Mouse (Mus musculus): Measurements from ENCODE around the gene Cacna2d4. TPM values are rescaled to one million over a fixed set of nuclear protein-coding genes. Genes with fewer than 3 reads are reported as not detected.

Gene Cacna2d4
- polyA plus RNA-seq (2016; fragmentation: Nextera tagmentation; extraction: Ambion mirVana), result 0.04 TPM in 1 of 2 replicates, not detected in the other

GRCm38 (mm10) chr6:119236241-119236640 is at the start of gene Cacna2d4:
Gene Cacna2d4 (plus strand): TSS chr6:119236526.
- H3K4me1 ChIP-seq, result peaks cover 8% of the 10 kb centered on the region
- no peak within 1 kb of the TSS for H3K4me2 ChIP-seq (replicated peaks)
- no peak within 1 kb of the TSS for H3K27ac ChIP-seq
- H3K9ac ChIP-seq, result no peak within 1 kb of the TSS
- no peaks in the 10 kb centered on the region for H3K36me3 ChIP-seq
- ATAC-seq (ENCODE audit: low FRiP score), result no peak
- H3K4me3 ChIP-seq, result no peak within 1 kb of the TSS
- WGBS, result 55% methylated on average over 1 of the region's 1 CpGs
- no peaks in the 10 kb centered on the region for H3K27me3 ChIP-seq
- H3K9me3 ChIP-seq (replicated peaks), result no peaks in the 10 kb centered on the region

GRCm38 (mm10) chr6:119186658-119187057 is 49.7 kb upstream of the Cacna2d4 start:
- H3K4me1 ChIP-seq, result no peaks in the 10 kb centered on the region; the same call in 1 of the 2 replicates
- no peak overlapping the region for H3K4me2 ChIP-seq (replicated peaks)
- H3K9me3 ChIP-seq (replicated peaks), result no peaks in the 10 kb centered on the region
- no peak overlapping the region for H3K4me3 ChIP-seq
- no peaks in the 10 kb centered on the region for H3K27me3 ChIP-seq
- H3K9ac ChIP-seq, result no peak overlapping the region
- H3K36me3 ChIP-seq, result peaks cover 31% of the 10 kb centered on the region
- ATAC-seq (ENCODE audit: low FRiP score), result no peak
- H3K27ac ChIP-seq, result no peak overlapping the region
- 67% methylated on average over 8 of the region's 8 CpGs for WGBS

DNA sequence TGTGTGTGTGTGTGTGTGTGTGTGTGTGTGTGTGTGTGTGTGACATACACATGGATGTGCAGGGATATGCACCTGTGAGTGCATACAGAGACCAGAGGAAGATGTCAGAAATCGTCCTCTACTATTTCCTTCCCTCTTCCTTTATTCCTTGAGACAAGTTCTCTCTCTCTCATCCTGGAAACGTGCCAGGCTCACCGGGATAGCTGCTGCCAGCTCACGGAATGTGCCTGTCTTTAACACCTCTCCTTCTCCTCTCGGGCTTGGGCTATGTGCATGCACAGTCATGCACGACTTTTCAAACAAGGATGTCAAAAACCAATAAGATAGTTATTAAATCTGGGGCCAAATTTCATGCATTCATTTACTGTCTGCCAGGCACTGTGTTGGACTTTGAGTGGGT is 48.7 kb upstream of the Cacna2d4 start:
- Histone ChIP-seq H3K27me3 (no peaks in the 10 kb centered on the region), H3K9me3 (replicated peaks) (no peaks in the 10 kb centered on the region), H3K4me1 (no peaks in the 10 kb centered on the region), H3K4me2 (replicated peaks) (no peak overlapping the region), H3K36me3 (peaks cover 41% of the 10 kb centered on the region), H3K27ac (no peak overlapping the region), H3K9ac (no peak overlapping the region), H3K4me3 (no peak overlapping the region)
- ATAC-seq (ENCODE audit: low FRiP score), result no peak
- 81% methylated on average over 6 of the region's 6 CpGs for WGBS

DNA sequence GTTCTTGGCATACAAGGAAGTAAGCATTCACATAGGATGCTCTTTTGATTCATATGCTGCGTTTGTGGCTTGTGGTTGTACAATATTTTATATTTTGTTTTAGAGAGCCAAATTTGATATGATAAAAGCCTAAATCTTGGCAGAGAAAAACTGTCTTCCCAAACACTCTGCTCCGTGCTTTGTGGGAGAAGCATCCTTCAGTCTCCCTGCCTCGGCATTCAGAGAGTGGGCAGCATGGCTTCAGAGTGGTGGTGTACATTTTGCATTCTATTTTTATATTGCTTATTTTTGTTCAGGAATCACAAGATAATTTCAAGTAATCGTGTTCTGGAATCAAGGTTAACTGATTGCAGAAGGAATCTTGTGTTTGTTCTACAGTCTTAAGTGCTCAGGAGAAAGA is 44.8 kb upstream of the Cacna2d4 start:
- Histone ChIP-seq H3K36me3 (peaks cover 50% of the 10 kb centered on the region), H3K4me3 (no peak overlapping the region), H3K27ac (no peak overlapping the region), H3K4me2 (replicated peaks) (no peak overlapping the region), H3K4me1 (no peaks in the 10 kb centered on the region), H3K9ac (no peak overlapping the region), H3K9me3 (replicated peaks) (no peaks in the 10 kb centered on the region), H3K27me3 (no peaks in the 10 kb centered on the region)
- WGBS, result 94% methylated on average over 4 of the region's 4 CpGs
- ATAC-seq (ENCODE audit: low FRiP score), result no peak

- 84% methylated on average over 15 of the region's 15 CpGs for WGBS
- H3K27me3 ChIP-seq, result no peaks in the 10 kb centered on the region
- peaks cover 4% of the 10 kb centered on the region for H3K4me1 ChIP-seq
- H3K9ac ChIP-seq, result no peak overlapping the region
- H3K4me3 ChIP-seq, result no peak overlapping the region
- peaks cover 46% of the 10 kb centered on the region for H3K36me3 ChIP-seq
- H3K27ac ChIP-seq, result no peak overlapping the region
- H3K9me3 ChIP-seq (replicated peaks), result no peaks in the 10 kb centered on the region
- ATAC-seq (ENCODE audit: low FRiP score), result no peak
- H3K4me2 ChIP-seq (replicated peaks), result no peak overlapping the region
Measured at GRCm38 (mm10) chr6:119193571-119194154, 42.7 kb upstream of the Cacna2d4 start.

DNA sequence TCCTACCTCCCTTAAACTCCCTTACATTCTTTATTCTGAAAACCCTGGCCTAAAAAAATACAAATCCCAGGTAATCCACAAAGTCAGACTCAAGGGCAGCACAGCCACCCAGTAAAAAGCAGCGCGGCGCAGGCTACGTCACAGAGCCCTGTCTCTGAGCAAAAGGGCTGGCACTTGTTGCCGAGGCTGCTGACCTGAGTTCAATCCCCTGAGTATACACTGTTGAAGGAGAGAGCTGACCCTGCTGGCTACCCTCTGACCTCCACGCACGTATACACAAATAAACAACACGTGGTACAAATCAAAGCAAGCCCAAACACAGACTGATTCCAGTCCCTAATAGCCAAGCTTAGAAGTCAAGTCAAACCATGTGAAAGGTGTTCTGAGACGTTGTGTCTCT is 42.2 kb upstream of the Cacna2d4 start:
- no peak overlapping the region for H3K4me3 ChIP-seq
- no peaks in the 10 kb centered on the region for H3K27me3 ChIP-seq
- no peak overlapping the region for H3K27ac ChIP-seq
- no peak overlapping the region for H3K4me2 ChIP-seq (replicated peaks)
- H3K9ac ChIP-seq, result no peak overlapping the region
- no peaks in the 10 kb centered on the region for H3K9me3 ChIP-seq (replicated peaks)
- H3K4me1 ChIP-seq, result peaks cover 9% of the 10 kb centered on the region
- H3K36me3 ChIP-seq, result peaks cover 46% of the 10 kb centered on the region
- WGBS, result 76% methylated on average over 9 of the region's 9 CpGs
- no peak for ATAC-seq (ENCODE audit: low FRiP score)

- peaks cover 13% of the 10 kb centered on the region for H3K4me1 ChIP-seq
- WGBS, result 92% methylated on average over 7 of the region's 7 CpGs
- ATAC-seq (ENCODE audit: low FRiP score), result no peak
Measured at GRCm38 (mm10) chr6:119194601-119195000, 41.7 kb upstream of the Cacna2d4 start.

GRCm38 (mm10) chr6:119196382-119197305 is 39.7 kb upstream of the Cacna2d4 start, which contains the start of gene Cacna1c:
Gene Cacna1c (minus strand): TSS chr6:119196418.
- Histone ChIP-seq H3K4me2 (replicated peaks) (no peak within 1 kb of the TSS), H3K36me3 (peaks cover 29% of the 10 kb centered on the region), H3K9ac (no peak within 1 kb of the TSS), H3K4me3 (no peak within 1 kb of the TSS), H3K27ac (no peak within 1 kb of the TSS), H3K27me3 (no peaks in the 10 kb centered on the region), H3K4me1 (peaks cover 13% of the 10 kb centered on the region), H3K9me3 (replicated peaks) (no peaks in the 10 kb centered on the region)
- WGBS, result 82% methylated on average over 17 of the region's 17 CpGs
- ATAC-seq (ENCODE audit: low FRiP score), result no peak

More at GRCm38 (mm10) chr6:119194601-119195000, 41.7 kb upstream of the Cacna2d4 start:
- no peak overlapping the region for H3K4me3 ChIP-seq
- peaks cover 46% of the 10 kb centered on the region for H3K36me3 ChIP-seq
- H3K27me3 ChIP-seq, result no peaks in the 10 kb centered on the region
- no peak overlapping the region for H3K4me2 ChIP-seq (replicated peaks)
- no peak overlapping the region for H3K27ac ChIP-seq
- H3K9ac ChIP-seq, result no peak overlapping the region
- no peaks in the 10 kb centered on the region for H3K9me3 ChIP-seq (replicated peaks)

- ATAC-seq (ENCODE audit: low FRiP score), result peak; percentile 86
- H3K27me3 ChIP-seq, result no peaks in the 10 kb centered on the region
- peak overlapping the region; percentile 35 for H3K27ac ChIP-seq
- no peak overlapping the region for H3K4me3 ChIP-seq
- H3K4me2 ChIP-seq (replicated peaks), result no peak overlapping the region
- peaks cover 13% of the 10 kb centered on the region for H3K4me1 ChIP-seq
- peaks cover 19% of the 10 kb centered on the region for H3K36me3 ChIP-seq
- H3K9ac ChIP-seq, result no peak overlapping the region
- no peaks in the 10 kb centered on the region for H3K9me3 ChIP-seq (replicated peaks)
- WGBS, result 35% methylated on average over 15 of the region's 15 CpGs
Measured at GRCm38 (mm10) chr6:119198534-119199273, 37.6 kb upstream of the Cacna2d4 start.

DNA sequence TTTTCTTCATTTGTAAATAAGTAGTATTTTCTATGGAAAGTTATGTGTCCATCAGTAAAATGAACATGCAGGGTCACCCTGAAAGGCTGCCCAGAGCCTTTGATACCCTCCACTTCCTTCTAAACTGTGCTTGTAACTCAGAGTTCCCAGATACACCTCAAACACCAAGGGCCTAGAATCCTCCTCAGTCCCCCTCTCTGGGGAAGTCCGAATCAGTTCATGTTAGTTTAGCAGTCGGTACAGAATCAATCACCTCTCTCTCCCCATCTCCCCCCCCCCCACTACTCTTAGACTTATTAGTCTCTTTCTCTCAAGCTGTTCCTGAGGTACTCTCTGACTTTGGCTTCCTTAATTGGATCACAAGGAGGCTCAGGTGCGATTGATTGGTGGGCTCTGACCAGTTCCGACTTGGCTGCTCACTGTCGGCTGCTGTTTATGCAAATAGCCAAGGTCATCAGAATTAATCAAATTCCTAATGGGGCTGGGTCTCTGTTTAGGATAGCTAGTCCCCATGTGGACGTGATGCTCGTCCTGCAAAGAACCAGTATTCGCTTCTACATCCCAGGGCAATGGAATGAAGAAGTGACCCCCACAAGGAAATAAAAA is 36.9 kb upstream of the Cacna2d4 start:
- H3K4me3 ChIP-seq, result no peak overlapping the region
- H3K9me3 ChIP-seq (replicated peaks), result no peaks in the 10 kb centered on the region
- H3K4me1 ChIP-seq, result peaks cover 13% of the 10 kb centered on the region
- H3K36me3 ChIP-seq, result peaks cover 15% of the 10 kb centered on the region; the same call in 1 of the 2 replicates
- 27% methylated on average over 8 of the region's 8 CpGs for WGBS
- no peak overlapping the region for H3K4me2 ChIP-seq (replicated peaks)
- peak overlapping the region; percentile 35 for H3K27ac ChIP-seq
- H3K9ac ChIP-seq, result no peak overlapping the region
- ATAC-seq (ENCODE audit: low FRiP score), result peak; percentile 54
- no peaks in the 10 kb centered on the region for H3K27me3 ChIP-seq

DNA sequence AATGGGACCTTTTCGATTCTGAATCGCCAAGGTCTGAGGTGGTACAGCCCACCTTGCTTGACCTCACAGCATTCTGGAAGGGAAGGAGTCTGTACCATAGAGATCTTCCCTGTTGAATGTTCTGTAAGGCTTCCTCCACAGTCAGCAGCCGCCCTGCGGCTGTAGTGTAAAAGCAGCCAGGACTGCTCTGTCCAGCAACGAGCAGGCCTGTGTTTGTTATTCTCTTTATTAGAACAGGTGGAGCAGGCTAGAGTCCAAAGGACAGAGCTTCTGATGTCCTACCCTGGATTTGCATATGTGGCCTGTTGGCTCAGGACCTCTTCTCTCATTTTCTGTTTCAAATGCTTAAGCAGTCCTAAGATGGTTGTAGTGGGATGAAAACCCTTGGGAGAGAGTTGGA is 36.0 kb upstream of the Cacna2d4 start:
- no peak for ATAC-seq (ENCODE audit: low FRiP score)
- peaks cover 15% of the 10 kb centered on the region for H3K4me1 ChIP-seq
- 71% methylated on average over 5 of the region's 5 CpGs for WGBS

DNA sequence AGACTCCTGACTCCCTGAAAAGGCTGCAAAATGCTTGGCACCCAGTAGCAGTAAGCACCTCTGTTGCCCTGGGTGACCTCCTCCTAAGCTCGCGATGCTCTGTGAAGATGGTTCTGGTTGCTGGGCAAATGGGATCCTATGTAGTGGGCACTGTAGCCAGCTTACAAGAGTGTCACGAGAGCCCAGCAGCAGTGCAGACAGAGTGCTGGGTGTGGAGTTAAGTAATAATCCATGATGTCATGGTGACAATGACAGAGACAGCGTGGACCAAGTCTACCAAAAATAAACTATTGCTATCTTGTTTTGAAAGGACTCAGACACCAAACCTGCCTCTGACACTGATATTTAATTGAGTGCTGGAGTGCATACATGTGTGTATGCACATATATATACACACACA is 34.8 kb upstream of the Cacna2d4 start:
- peaks cover 18% of the 10 kb centered on the region; the same call in 1 of the 2 replicates for H3K36me3 ChIP-seq
- 95% methylated on average over 4 of the region's 4 CpGs for WGBS
- no peaks in the 10 kb centered on the region for H3K9me3 ChIP-seq (replicated peaks)
- H3K4me3 ChIP-seq, result no peak overlapping the region
- no peak overlapping the region for H3K4me2 ChIP-seq (replicated peaks)
- ATAC-seq (ENCODE audit: low FRiP score), result no peak
- no peak overlapping the region for H3K27ac ChIP-seq
- H3K4me1 ChIP-seq, result peaks cover 17% of the 10 kb centered on the region
- H3K9ac ChIP-seq, result no peak overlapping the region
- no peaks in the 10 kb centered on the region for H3K27me3 ChIP-seq

More for the DNA sequence above, 36.0 kb upstream of the Cacna2d4 start:
- no peak overlapping the region for H3K4me2 ChIP-seq (replicated peaks)
- H3K9ac ChIP-seq, result no peak overlapping the region
- no peaks in the 10 kb centered on the region for H3K27me3 ChIP-seq
- H3K4me3 ChIP-seq, result no peak overlapping the region
- H3K36me3 ChIP-seq, result peaks cover 18% of the 10 kb centered on the region; the same call in 1 of the 2 replicates
- no peaks in the 10 kb centered on the region for H3K9me3 ChIP-seq (replicated peaks)
- no peak overlapping the region for H3K27ac ChIP-seq
